Mouse (Mus musculus) neural tube, embryonic 11.5 days (tissue): ENCODE measurements around the gene Lck. TPM values are rescaled to one million over a fixed set of nuclear protein-coding genes. Genes with fewer than 3 reads are reported as not detected.
A peak's percentile ranks its signal among the peaks of the same experiment; 100 is the strongest.
"Not testable (repeated sequence)": the region's sequence is repeated elsewhere in the genome, so short reads cannot be mapped to it uniquely, and the experiment has no call there.

ENCODE experiments used
- ATAC-seq: fragments of 200-750 bp; cut with Nextera tagmentation; 2 replicates; pipeline ENCODE4 v1.8.0; 2017; ENCODE audit warnings: moderate number of reproducible peaks, mild to moderate bottlenecking, moderate TSS enrichment, moderate library complexity; ENCODE audit not compliant: insufficient read depth, low FRiP score, low TSS enrichment
- DNase-seq: peaks from one replicate; pipeline ENCODE4 v3.0.0-alpha.2; 2015; ENCODE audit warnings: low spot score
- H3K27ac ChIP-seq: fragments of 300-500 bp; sonication (generic); 2 replicates; pipeline ENCODE4 v1.5.1; 2014; ENCODE audit warnings: low read depth, mild to moderate bottlenecking, low read length
- H3K27me3 ChIP-seq: fragments of 300-500 bp; sonication (generic); 2 replicates; pipeline ENCODE4 v1.6.1; 2014; ENCODE audit warnings: mild to moderate bottlenecking, low read length, mixed read lengths; ENCODE audit not compliant: control insufficient read depth, insufficient read depth
- H3K36me3 ChIP-seq: fragments of 300-500 bp; sonication (generic); 2 replicates; pipeline ENCODE4 v1.6.1; 2014; ENCODE audit warnings: mild to moderate bottlenecking, low read length, moderate library complexity, mixed read lengths; ENCODE audit not compliant: control insufficient read depth, insufficient read depth
- H3K4me1 ChIP-seq: fragments of 300-500 bp; sonication (generic); 2 replicates; pipeline ENCODE4 v1.6.1; 2014; ENCODE audit warnings: low read length, mixed read lengths; ENCODE audit not compliant: control insufficient read depth, insufficient read depth
- H3K4me2 ChIP-seq: fragments of 300-500 bp; sonication (generic); 2 replicates; pipeline ENCODE4 v1.6.1; 2014; ENCODE audit warnings: low read depth, mild to moderate bottlenecking, moderate library complexity
- H3K4me3 ChIP-seq: fragments of 300-500 bp; sonication (generic); 2 replicates; pipeline ENCODE4 v1.5.1; 2014; ENCODE audit warnings: low read depth, low read length
- H3K9ac ChIP-seq: fragments of 300-500 bp; sonication (generic); 2 replicates; pipeline ENCODE4 v1.6.1; 2014; ENCODE audit warnings: mild to moderate bottlenecking, low read length
- H3K9me3 ChIP-seq: fragments of 300-500 bp; sonication (generic); 2 replicates; pipeline ENCODE4 v1.6.1; 2016; ENCODE audit warnings: low read length; ENCODE audit not compliant: control insufficient read depth
- WGBS: fragments of 180-500 bp; shearing (Covaris S2); extraction: QIAGEN DNeasy Blood & Tissue Kit; methylation state at CpG from one replicate; pipeline ENCODE4 v1.1.7; 2014; 5-methylcytosine and 5-hydroxymethylcytosine counted together
- polyA plus RNA-seq: library from polyadenylated mRNA; unstranded; fragments of >200 nt; fragmentation: Nextera tagmentation; extraction: Ambion mirVana; gene quantifications from 2 replicates; pipeline ENCODE4 v1.2.1, GENCODE M21; 2014

The Lck gene
- polyA plus RNA-seq, 1 experiment from 2014 or later: 7.0 TPM

DNA sequence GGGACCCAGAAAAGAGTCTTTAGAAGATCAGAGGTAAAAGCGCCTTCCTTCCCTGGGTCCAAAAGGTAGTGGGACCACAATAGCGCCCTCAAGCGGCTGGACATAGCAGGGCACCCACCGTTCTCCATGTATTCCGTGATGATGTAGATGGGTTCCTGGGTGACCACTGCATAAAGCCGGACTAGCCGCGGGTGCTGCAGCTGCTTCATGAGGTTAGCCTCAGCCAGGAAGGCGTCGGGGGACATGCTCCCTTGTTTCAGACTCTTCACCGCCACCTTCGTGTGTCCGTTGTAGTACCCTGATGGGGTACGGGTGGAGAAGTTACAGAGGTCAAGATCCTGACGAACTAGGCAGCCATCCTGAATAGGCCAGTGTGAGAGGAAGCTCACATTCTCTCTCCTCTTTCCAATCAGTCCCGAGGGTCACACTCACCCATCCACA, 18.0 kb downstream of the Lck start:
- Histone ChIP-seq H3K27ac (no peak overlapping the region), H3K4me1 (peaks cover 12% of the 10 kb centered on the region), H3K36me3 (no peaks in the 10 kb centered on the region), H3K4me2 (peak overlapping the region; percentile 86), H3K27me3 (no peaks in the 10 kb centered on the region), H3K9ac (peak overlapping the region; percentile 41), H3K4me3 (peak overlapping the region; percentile 44), H3K9me3 (no peaks in the 10 kb centered on the region)
- WGBS: 3% methylated on average over 16 of the region's 16 CpGs
- DNase-seq: peak; percentile 60
- ATAC-seq: peak; percentile 16; the same call in 1 of the 2 replicates

DNA sequence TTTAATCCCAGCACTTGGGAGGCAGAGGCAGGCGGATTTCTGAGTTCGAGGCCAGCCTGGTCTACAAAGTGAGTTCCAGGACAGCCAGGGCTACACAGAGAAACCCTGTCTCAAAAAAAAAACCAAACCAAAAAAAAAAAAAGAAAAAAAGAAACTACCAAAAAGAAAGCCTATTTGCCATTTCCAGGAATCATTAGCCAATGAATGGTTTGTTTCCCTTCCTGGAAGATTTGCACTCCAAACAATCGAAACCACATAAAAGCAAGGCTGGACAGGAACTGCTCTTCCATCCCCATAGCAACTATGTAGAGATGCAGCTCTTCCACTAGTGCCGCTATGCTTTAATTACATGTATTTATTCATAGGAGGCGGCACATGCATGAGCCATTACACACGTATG, 18.9 kb downstream of the Lck start:
- 80% methylated on average over 5 of the region's 6 CpGs for WGBS
- not testable (repeated sequence) for DNase-seq, ATAC-seq, H3K9me3 ChIP-seq, H3K4me3 ChIP-seq, H3K27me3 ChIP-seq, H3K4me2 ChIP-seq, H3K36me3 ChIP-seq, H3K27ac ChIP-seq, H3K9ac ChIP-seq
- peaks cover 12% of the 10 kb centered on the region for H3K4me1 ChIP-seq

DNA sequence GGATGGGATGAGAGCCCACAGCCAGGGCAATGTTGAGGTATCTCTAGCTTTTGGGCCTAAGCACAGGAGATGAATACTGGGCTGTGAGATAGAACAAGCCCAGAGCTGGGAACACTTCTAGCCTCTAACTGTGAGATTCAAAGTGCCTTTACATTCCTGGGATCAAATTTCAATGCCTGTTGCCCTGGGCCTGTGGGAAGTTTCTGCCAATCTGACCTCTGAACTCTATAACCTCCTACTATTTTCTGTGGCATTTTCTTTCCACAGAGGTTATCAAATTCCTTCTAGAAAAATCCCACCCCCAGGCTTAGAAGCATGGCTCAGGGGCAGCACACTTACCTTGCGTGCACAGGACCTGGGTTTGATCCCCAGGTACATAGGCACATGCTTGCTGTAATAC, 23.1 kb downstream of the Lck start:
- Histone ChIP-seq H3K4me2 (no peak overlapping the region), H3K9ac (no peak overlapping the region), H3K4me3 (no peak overlapping the region), H3K27me3 (no peaks in the 10 kb centered on the region), H3K36me3 (no peaks in the 10 kb centered on the region), H3K9me3 (no peaks in the 10 kb centered on the region), H3K4me1 (peaks cover 2% of the 10 kb centered on the region; the same call in 1 of the 2 replicates), H3K27ac (no peak overlapping the region)
- DNase-seq (no peak), ATAC-seq (no peak)
- 66% methylated on average over 1 of the region's 1 CpGs for WGBS

DNA sequence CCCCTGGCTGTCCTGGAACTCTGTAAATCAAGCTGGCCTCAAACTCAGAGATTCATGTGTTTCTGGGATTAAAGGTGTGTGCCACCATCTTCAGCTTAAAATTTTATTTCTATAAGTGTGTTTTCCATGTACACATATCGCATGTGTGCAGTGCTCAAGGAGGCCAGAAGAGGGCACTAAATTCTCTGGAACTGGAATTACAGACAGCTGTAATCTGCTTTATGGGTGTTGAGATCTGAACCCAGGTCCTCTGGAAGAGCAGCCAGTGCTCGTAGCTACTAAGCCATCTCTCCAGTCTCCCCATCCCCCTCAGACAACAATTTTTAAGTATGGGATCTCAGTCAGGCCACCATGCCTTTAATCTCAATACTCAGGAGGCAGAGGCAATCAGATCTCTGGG, 24.1 kb downstream of the Lck start:
- no peaks in the 10 kb centered on the region for H3K27me3 ChIP-seq
- H3K9ac ChIP-seq: no peak overlapping the region
- H3K27ac ChIP-seq: no peak overlapping the region
- H3K9me3 ChIP-seq: no peaks in the 10 kb centered on the region
- no peaks in the 10 kb centered on the region for H3K4me1 ChIP-seq
- DNase-seq (no peak), ATAC-seq (no peak)
- no peak overlapping the region for H3K4me2 ChIP-seq
- no peak overlapping the region for H3K4me3 ChIP-seq
- WGBS: 93% methylated on average over 2 of the region's 2 CpGs
- H3K36me3 ChIP-seq: no peaks in the 10 kb centered on the region

DNA sequence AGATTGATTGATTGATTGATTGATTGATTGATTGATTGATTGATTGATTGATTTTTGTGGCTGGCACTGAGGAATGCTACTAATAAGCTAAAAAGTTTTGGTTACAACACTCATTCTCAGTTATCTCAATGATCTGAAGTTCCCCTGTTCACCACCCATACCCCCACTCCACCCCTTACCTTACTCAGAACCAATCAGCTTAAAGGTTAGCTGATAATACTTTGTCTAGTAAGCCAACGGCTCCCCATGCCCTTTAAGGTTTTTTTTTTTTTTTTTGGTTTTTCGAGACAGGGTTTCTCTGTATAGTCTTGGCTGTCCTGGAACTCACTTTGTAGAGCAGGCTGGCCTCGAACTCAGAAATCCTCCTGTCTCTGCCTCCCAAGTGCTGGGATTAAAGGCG, 25.8 kb downstream of the Lck start:
- WGBS: 85% methylated on average over 4 of the region's 4 CpGs
- DNase-seq, H3K9me3 ChIP-seq, H3K9ac ChIP-seq, ATAC-seq, H3K4me2 ChIP-seq, H3K27ac ChIP-seq, H3K27me3 ChIP-seq, H3K36me3 ChIP-seq, H3K4me1 ChIP-seq, H3K4me3 ChIP-seq: not testable (repeated sequence)

DNA sequence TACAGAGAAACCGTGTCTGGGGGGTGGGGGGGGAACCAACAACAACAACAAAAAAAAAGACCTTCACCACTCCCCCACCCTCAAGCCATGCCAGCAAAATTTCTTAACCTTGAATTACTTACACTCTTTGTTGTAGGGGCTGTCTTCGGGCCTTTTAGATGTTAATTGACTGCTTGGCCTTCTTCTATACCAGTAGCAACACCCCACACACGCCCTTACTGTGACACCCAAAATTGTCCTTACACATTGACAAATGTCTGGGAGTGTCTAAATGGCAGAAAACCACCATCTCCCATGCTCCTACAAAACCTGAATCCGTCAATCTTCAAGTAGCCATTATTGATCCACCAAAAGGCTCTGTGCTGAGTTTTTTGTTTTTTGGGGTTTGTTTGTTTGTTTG, 29.3 kb downstream of the Lck start:
- H3K9me3 ChIP-seq: no peaks in the 10 kb centered on the region
- 87% methylated on average over 4 of the region's 4 CpGs for WGBS
- H3K27me3 ChIP-seq: no peaks in the 10 kb centered on the region
- ATAC-seq (no peak), DNase-seq (no peak)
- H3K4me3 ChIP-seq: no peak overlapping the region
- H3K36me3 ChIP-seq: peaks cover 2% of the 10 kb centered on the region; the same call in 1 of the 2 replicates
- H3K27ac ChIP-seq: no peak overlapping the region
- peaks cover 10% of the 10 kb centered on the region for H3K4me1 ChIP-seq
- no peak overlapping the region for H3K9ac ChIP-seq
- H3K4me2 ChIP-seq: no peak overlapping the region

DNA sequence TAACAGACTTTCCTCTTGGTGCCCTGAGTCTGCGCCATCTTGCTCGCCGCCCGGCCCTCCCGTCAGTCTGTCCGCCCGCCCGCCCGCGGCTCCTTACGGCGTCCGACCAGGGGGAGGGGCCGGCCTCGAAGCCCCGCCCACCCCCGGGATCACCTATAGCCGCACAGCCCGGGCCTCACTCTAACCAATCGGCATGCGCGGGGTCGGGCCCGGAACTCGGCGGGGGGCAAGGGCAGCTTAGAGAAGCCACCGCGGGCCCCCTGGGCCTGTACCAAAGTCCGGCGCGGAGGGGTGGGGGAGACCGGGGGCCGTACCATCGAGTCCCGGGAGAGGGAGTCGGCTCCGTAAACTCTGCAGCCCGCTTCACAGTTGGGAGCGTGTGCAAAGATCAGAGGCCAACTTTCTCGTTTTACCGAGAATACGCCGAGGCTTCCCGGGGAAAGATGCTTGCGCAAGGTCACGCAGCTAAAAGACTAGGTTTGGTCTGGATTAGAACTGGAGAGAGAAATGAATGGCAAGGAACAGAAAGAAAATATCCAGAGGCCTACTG, 30.8 kb downstream of the Lck start, which contains the start of gene Hdac1:
TSS of gene Hdac1 (minus strand) at position 122 of the 550 bp plus-strand sequence.
- H3K9me3 ChIP-seq: no peaks in the 10 kb centered on the region
- no peaks in the 10 kb centered on the region for H3K27me3 ChIP-seq
- H3K4me2 ChIP-seq: peak within 1 kb of the TSS; percentile 80
- peaks cover 10% of the 10 kb centered on the region for H3K4me1 ChIP-seq
- DNase-seq: peak; percentile 99
- peak within 1 kb of the TSS; percentile 72 for H3K27ac ChIP-seq
- peak within 1 kb of the TSS; percentile 91 for H3K4me3 ChIP-seq
- peaks cover 2% of the 10 kb centered on the region; the same call in 1 of the 2 replicates for H3K36me3 ChIP-seq
- peak within 1 kb of the TSS; percentile 81 for H3K9ac ChIP-seq
- 1% methylated on average over 46 of the region's 46 CpGs for WGBS
- ATAC-seq: peak; percentile 99

DNA sequence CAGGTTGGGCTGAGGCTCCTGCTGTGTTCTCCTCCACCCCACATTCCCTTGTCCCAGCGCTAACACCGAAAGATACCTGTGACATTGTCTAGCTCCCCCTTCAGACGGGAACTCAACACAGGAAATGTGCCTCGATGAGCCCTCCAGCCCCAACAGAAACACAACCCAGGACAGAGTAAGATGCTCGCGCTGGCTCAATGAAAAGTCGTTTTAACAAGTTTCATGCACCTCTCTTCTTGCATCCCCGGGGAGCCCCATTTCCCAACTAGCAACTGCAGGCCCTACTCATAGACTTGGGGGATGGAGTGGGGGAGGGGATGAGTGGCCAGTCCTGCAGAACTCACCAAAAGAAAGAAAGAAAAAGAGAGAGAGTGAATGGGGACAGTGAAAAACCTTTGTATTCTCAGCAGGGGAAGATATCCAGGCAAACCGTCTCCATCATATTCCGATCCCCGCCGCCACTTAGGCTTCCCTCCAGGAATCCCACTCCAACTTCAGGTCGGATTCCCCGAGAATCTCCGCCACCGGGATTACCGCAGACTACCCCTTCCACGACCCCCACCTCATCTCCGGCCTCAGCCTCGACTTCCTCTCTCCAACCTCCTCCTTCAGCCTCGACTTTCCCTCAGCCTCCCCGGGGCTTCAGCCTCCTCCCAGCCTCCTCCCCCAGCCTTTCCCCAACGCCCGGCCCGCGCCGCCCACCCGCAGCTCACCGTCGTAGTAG, 31.4 kb downstream of the Lck start:
- DNase-seq (peak; percentile 52), ATAC-seq (peak; percentile 46; the same call in 1 of the 2 replicates)
- H3K4me3 ChIP-seq: peak overlapping the region; percentile 91
- H3K9ac ChIP-seq: peak overlapping the region; percentile 81
- no peaks in the 10 kb centered on the region for H3K27me3 ChIP-seq
- H3K9me3 ChIP-seq: no peaks in the 10 kb centered on the region
- peaks cover 2% of the 10 kb centered on the region; the same call in 1 of the 2 replicates for H3K36me3 ChIP-seq
- peak overlapping the region; percentile 80 for H3K4me2 ChIP-seq
- H3K4me1 ChIP-seq: peaks cover 10% of the 10 kb centered on the region
- 0% methylated on average over 30 of the region's 30 CpGs for WGBS
- H3K27ac ChIP-seq: peak overlapping the region; percentile 72

DNA sequence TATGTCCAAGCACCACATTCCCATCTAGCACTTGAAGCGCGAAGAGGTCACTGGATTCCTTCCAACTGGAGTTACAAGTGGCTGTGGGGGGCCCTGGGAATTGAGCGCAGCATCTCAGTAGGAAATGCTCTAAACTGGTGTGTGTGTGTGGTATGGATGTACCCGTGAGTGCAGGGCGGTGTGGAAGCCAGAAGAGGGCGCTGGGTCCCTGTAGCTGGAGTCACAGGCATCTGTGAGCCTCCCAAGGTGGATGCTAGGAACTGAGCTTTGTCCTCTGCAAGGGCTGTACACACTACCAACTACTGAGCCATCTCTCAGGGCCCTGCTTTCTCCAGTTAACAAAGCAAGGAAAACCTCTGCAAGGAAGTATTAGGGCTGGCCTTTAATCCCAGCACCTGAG, 33.4 kb downstream of the Lck start:
- H3K4me3 ChIP-seq: no peak overlapping the region
- no peak for ATAC-seq
- H3K4me2 ChIP-seq: no peak overlapping the region
- no peaks in the 10 kb centered on the region for H3K9me3 ChIP-seq
- no peak overlapping the region; the same call in 1 of the 2 replicates for H3K9ac ChIP-seq
- WGBS: 89% methylated on average over 6 of the region's 6 CpGs
- H3K36me3 ChIP-seq: peaks cover 5% of the 10 kb centered on the region
- no peak overlapping the region for H3K27ac ChIP-seq
- peaks cover 10% of the 10 kb centered on the region for H3K4me1 ChIP-seq
- no peak for DNase-seq
- H3K27me3 ChIP-seq: no peaks in the 10 kb centered on the region
